Mouse (Mus musculus) ovary, postnatal 36 days (tissue): Measurements from ENCODE around the gene Scarf1.
"Not testable (repeated sequence)": the region's sequence is repeated elsewhere in the genome, so short reads cannot be mapped to it uniquely, and the experiment has no call there.

Source experiments
- DNase-seq: peaks from one replicate; pipeline ENCODE4 v3.0.0; 2022; ENCODE audit warnings: low spot score, mixed read lengths

Scarf1 gene

GRCm38 (mm10) chr11:75537491-75538183 is 24.3 kb downstream of the Scarf1 start:
- DNase-seq = no peak

DNA sequence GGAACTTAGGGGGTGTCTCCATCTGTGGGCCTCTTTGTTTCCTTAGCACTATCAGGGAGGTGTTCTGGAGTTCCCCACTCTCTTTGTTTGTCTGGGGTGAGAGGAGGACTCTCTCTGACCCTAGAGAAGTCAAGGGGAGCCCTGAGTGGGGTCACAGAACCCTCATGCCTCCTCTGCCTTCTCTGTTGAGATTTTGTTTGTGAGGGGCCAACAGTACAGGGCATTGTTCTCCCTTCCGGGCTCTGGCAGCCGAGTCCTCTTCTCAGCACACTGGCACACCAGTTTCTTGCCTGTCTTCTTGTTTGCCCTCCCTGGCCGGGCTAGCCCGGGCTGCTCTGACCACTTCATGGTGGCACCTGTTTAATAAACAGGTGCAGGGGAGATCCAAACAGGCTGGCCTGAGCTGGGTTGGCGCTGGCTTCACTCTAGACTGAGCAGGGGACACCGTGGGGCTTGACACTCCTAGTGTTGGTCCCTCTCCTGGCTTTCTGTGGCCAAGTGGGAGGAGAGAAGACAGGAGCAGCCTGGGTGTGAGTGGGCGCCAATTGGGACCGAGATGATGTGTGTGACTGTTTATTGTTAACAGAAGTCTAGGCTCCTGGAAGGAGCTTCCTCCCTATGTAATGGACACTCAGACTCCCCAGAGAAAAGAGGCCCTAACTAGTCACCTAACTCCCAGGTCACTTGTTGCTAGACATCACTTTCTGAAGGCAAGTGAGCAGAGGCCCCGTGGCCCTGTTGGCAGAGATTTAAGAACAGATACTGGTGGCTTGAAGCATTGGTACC is 25.0 kb downstream of the Scarf1 start:
- no peak for DNase-seq

DNA sequence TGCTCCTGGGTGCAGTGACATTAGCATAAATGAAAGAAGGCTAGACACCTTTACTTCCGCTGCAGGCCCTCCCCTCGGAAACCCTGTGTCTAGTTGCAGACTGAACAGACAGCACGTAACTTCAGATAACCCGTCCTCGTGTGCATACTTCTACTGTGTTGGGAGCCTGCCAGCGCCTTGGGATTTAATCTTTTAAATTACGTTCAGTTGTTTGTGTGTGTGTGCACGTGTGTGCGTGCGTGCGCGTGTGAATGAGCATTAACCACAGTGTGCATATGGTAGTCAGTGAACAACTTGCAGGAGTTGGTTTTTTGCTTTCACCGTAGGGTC is 25.6 kb downstream of the Scarf1 start:
- DNase-seq = no peak

GRCm38 (mm10) chr11:75540209-75540608 is 26.9 kb downstream of the Scarf1 start:
- no peak for DNase-seq

GRCm38 (mm10) chr11:75540710-75541581 is 27.6 kb downstream of the Scarf1 start:
- DNase-seq = no peak

DNA sequence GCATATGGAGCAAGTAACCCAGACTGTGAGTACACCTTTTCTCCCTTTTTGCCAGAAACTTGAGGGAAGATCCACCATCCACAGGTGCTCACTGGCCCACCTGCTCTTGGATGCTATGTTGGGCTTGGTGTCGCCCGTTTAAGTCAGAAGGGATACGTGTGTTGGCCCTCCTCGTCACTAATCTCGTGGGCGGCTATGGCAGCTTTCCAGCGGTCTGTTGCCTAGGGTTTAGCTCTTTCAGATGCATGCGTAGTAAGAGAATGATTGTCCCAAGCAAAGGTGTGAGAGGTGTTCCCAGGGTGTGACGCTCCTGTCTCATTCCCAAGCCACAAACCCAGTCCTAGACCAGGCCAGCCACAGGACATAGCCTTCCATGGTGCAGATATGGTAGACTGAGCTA is 31.4 kb downstream of the Scarf1 start:
- no peak for DNase-seq

DNA sequence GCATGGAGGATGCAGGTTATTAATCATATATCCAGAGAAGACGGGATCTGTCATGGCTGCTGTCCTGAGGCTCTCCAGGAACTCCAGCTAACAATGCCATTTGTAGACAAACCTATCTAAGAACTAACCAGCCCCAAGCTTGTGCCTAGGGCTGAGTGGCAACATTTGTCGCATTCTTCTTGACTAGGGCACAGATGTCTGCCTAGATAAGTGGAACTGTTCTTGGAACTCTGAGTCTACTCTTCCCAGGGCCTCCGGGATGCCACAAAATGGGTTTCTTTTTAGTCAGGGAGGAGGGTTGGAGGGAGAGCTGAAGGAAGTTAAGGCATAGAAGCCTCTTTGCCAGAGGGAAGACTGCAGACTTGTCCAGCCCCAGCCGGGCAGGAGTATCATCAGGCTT is 32.7 kb downstream of the Scarf1 start:
- no peak for DNase-seq

DNA sequence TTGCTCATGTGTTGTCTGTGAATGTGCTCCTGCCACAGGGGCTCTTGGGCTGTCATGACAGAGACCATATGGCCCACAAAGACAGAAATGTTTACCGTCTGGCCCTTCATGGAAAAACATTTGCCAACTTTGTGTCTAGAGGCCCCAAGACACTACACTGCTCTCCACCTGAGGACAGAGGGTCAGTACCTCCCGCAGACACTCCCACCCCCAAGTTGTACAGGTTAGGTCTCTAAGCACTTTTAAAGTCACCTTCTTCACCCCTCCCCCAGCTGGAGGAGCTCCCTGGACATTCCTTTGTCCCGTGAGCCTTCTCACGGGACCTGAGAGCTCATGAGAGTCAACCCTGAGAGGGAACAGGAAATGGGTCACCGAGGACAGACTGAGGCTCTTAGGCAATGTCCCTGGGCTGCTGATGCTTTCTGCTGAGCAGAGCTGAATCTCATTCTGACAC is 36.3 kb downstream of the Scarf1 start:
- DNase-seq = no peak

- no peak for DNase-seq
Observed at GRCm38 (mm10) chr11:75550200-75550946, 37.0 kb downstream of the Scarf1 start.

DNA sequence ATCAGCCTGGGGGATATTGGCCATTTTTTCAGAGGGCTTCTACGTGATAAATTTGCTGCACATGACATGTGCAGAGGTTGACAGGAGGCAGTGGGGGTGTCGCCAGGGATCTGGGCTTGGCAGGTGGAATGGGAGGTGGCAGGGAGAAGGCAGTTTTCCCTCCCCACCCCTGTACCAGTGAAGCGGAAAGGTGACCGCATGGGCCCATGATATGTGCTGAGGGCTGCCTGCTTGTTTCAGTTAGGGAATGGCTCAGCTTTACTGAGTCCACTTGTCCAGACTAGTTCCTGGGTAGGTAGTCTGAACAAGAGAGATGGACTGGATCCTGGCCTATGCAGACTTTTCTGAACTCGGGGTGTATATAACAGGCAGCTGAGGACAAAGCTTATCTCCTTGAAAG is 38.0 kb downstream of the Scarf1 start:
- no peak for DNase-seq

DNA sequence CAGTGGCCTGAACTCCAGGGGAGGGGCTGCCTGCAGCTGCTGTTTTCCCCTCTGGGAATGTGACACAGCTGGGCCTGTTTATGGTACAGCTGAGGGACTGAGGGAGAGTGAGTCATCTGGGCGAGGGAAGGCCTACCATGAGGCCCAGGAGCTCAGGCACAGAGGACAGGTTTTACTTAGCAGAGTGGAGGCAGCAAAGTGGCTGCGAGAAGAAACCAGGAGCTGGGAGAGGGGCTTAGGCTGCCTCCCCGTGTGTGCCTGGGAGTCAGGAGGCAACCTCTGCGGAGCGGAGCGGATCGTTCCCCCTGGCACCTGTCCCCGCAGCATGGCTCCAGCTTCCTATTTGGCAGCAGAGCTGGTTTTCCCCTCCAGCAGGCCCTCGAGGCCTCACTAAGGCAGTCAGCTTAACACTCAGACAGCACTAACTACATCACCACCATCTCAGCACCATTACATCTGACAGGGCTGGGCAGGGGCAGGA is 38.7 kb downstream of the Scarf1 start:
- no peak for DNase-seq

GRCm38 (mm10) chr11:75552906-75553482 is 39.7 kb downstream of the Scarf1 start:
- no peak for DNase-seq

- DNase-seq = not testable (repeated sequence)
Observed at GRCm38 (mm10) chr11:75556006-75556405, 42.7 kb downstream of the Scarf1 start.

DNA sequence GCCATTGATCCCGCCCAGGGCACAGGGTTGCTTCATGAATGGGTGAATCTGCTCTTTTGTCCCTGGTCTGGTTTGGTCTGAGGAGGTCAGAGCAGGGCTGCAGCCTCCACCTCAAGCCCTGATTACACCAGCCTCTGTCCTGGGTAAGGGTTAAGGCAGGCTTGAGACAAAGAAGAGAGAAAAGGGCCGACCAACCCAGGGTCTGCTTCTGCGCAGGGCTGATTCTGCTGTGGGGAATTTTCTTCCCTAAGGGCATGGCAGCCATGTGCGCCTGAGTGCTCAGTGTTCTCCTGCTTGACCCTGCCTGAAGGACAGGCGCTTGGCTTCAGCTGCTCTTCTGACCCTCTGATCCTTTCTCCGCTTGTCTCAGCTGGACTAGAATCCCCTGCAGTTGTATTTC is 43.8 kb downstream of the Scarf1 start:
- no peak for DNase-seq

- DNase-seq = no peak
Observed at GRCm38 (mm10) chr11:75558101-75558500, 44.8 kb downstream of the Scarf1 start.

GRCm38 (mm10) chr11:75559870-75560504 is 46.6 kb downstream of the Scarf1 start:
- DNase-seq = no peak

DNA sequence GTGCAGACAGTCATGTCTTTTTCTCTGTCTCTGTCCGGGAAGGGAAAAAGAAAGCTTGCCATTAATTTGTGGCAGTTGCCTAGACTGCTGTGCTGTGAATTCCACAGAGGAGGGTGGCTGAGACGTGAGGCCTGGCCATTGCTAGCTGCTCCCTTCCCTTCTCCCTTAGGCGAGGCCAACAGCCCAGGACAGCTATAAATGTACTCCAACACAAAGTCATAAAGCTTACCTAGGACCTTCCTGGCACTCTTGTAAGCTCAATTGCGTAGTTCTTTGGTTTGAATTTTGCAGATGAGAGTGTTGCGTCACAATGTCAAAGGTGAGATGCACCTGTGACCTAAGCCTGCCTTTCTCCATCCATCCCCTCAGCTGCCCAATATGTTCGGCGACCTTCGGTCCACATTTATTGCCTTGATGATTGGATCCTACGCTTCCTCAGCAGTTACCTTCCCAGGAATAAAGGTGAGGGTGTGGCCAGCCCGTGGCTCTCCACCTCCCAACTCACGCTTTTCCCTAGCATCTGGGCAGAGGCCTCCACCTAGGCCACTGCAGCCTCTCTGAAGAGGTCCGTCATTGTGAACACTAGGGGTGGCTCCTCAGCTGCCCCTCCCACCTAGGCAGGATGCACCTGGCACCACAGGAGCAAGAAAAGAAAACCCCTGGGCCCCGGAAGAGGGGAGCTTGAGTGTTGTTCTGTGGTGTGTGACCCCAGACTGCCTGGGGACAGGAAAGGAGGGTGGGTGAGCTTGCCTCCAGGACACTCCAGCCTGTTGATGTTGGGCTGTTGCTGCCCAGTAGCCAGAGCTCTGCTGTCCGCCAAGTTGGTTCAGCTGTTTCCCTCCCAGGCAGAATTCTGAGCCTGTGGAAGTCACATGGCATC is 47.4 kb downstream of the Scarf1 start:
- no peak for DNase-seq

DNA sequence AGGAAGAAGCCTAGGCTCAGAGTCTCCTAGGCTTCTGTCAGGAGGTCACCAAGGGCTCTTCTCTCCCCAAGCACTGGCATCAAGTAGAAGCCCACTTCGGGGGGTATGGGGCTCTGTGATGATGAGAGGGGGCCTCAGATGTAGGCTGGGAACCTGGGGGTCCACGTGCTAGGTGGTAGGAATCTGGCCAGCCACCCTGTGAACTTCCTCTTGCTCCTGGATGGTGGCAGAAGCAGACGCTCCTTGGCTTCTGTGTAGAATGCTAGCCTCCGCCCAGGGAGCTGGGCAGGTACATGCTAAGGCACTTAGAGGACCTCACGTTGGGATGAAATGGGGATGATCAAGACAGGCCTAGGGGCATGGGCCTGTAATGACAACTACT is 48.1 kb downstream of the Scarf1 start:
- DNase-seq = no peak

- DNase-seq = no peak
Observed at GRCm38 (mm10) chr11:75562840-75563239, 49.5 kb downstream of the Scarf1 start.
